In the genomic region with DNA sequence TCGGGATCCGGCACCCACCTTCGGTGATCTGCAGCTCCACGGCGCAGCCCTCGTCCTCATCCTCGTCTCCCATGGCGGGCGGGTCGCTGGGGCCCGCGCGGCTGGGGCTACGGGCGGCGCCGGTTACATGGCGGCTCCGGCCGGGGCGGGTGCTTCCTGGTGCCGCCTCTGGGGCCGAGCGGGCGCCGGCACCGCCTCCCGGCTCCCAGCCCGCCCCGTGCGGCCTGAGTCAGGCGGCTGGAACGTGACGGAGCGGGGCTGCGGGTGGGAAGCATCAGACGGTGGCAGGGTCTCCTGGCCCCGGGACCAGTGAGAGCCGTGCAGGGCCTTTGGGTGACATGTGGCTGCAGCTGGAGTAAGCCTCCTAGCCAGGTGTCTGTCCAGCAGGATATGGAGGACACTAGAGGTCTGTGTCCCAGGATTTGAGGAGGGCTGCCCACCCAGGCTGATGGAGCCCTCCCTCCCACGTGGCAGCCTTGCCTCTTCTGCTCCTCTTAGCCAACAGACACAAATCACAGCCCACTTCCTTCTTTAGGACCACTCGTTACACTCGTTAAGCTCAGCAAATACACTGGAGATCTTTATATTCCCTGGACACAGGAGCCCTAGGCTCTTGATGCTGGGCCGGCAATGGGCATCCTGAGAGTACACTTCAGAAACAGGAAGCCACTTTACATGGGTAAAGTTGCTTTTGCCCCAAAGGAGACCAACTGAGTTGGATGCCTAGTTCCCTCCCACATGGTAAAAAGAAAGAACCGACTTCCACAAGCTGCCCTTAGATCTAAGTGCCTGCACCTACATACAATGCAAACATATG, we compare ENCODE assay signal across 8 mouse cellular contexts. TPM values are rescaled to one million over a fixed set of nuclear protein-coding genes. Genes with fewer than 3 reads are reported as not detected.
DNase-seq lines count a peak whose midpoint lies in the region; ATAC-seq and TF ChIP-seq lines count a peak whose summit lies in the region.

A gene (minus strand): TSS at position 162 of the 817 bp plus-strand sequence.

- peak within 1 kb of the TSS; percentile 80 for H3K4me3 ChIP-seq in bone marrow macrophage, adult 2 months (ENCODE audit: insufficient read depth, low read length)
- peak within 1 kb of the TSS; percentile 77 for H3K4me3 ChIP-seq in forebrain, embryonic 10.5 days
- peak within 1 kb of the TSS; percentile 82 for H3K4me3 ChIP-seq in heart, embryonic 16.5 days (ENCODE audit: low read length)
- peak within 1 kb of the TSS; percentile 68 for H3K4me3 ChIP-seq in liver, embryonic 13.5 days (replicated peaks)
- peak within 1 kb of the TSS; percentile 81 for H3K4me3 ChIP-seq in myocyte
- peak within 1 kb of the TSS; percentile 83 for H3K4me3 ChIP-seq in stomach, embryonic 15.5 days (replicated peaks)

- peak; percentile 88 for ATAC-seq in heart, embryonic 16.5 days (replicated peaks; ENCODE audit: extremely low read depth, insufficient read depth, low FRiP score)
- ATAC-seq in liver, embryonic 13.5 days (ENCODE audit: low read depth): peak; percentile 85
- peak; percentile 85 for ATAC-seq in stomach, embryonic 15.5 days (ENCODE audit: insufficient read depth, low FRiP score, low read depth)

- H3K4me2 ChIP-seq in heart, embryonic 16.5 days (ENCODE audit: low read depth, low read length): peak within 1 kb of the TSS; percentile 83
- H3K4me2 ChIP-seq in liver, embryonic 13.5 days: peak within 1 kb of the TSS; percentile 95
- H3K4me2 ChIP-seq in myocyte (ENCODE audit: low read depth): peak within 1 kb of the TSS; percentile 89
- peak within 1 kb of the TSS; percentile 93 for H3K4me2 ChIP-seq in stomach, embryonic 15.5 days

- H3K27ac ChIP-seq in bone marrow macrophage, adult 2 months (ENCODE audit: insufficient read depth, low read depth, low read length): peak within 1 kb of the TSS; percentile 63
- H3K27ac ChIP-seq in forebrain, embryonic 10.5 days: peak within 1 kb of the TSS; percentile 81
- 0 out of 2 replicates have a peak within 1 kb of the TSS, but pooled peaks have one; percentile 7 for H3K27ac ChIP-seq in heart, embryonic 16.5 days (ENCODE audit: low read length)
- H3K27ac ChIP-seq in liver, embryonic 13.5 days: no peak within 1 kb of the TSS
- peak within 1 kb of the TSS; percentile 74 for H3K27ac ChIP-seq in stomach, embryonic 15.5 days

- TF ChIP-seq POLR2A in bone marrow macrophage, adult 2 months (IDR thresholded peaks at IDR 0.05; ENCODE audit: borderline replicate concordance, low read depth, low read length): no peak
- peak; percentile 84 for TF ChIP-seq POLR2A in myocyte (IDR thresholded peaks at IDR 0.05; ENCODE audit: insufficient read length, low read depth)

- WGBS in forebrain, embryonic 10.5 days: 3% methylated on average over 44 of the region's 44 CpGs
- WGBS in heart, embryonic 16.5 days: 2% methylated on average over 44 of the region's 44 CpGs
- WGBS in liver, embryonic 13.5 days (ENCODE audit: insufficient replicate concordance): 2% methylated on average over 44 of the region's 44 CpGs
- WGBS in stomach, embryonic 15.5 days: 1% methylated on average over 31 of the region's 44 CpGs

- H3K36me3 ChIP-seq in forebrain, embryonic 10.5 days (replicated peaks): no peaks in the 10 kb centered on the region
- peaks cover 23% of the 10 kb centered on the region; the same call in 1 of the 2 replicates for H3K36me3 ChIP-seq in heart, embryonic 16.5 days (ENCODE audit: control insufficient read depth, insufficient read depth)
- 0 out of 2 replicates have a peak, but pooled peaks cover 8% of the 10 kb centered on the region for H3K36me3 ChIP-seq in liver, embryonic 13.5 days
- peaks cover 8% of the 10 kb centered on the region for H3K36me3 ChIP-seq in myocyte (ENCODE audit: control insufficient read depth, insufficient read depth)
- peaks cover 17% of the 10 kb centered on the region for H3K36me3 ChIP-seq in stomach, embryonic 15.5 days

- H3ac ChIP-seq in myocyte (ENCODE audit: control insufficient read depth, insufficient read length): peak within 1 kb of the TSS; percentile 23

- H3K9ac ChIP-seq in heart, embryonic 16.5 days (ENCODE audit: low read length): peak within 1 kb of the TSS; percentile 89
- peak within 1 kb of the TSS; percentile 76 for H3K9ac ChIP-seq in liver, embryonic 13.5 days
- H3K9ac ChIP-seq in stomach, embryonic 15.5 days: peak within 1 kb of the TSS; percentile 85

- peak; percentile 71 for DNase-seq in CD4-positive, CD25-positive, alpha-beta regulatory T cell, adult 2 months (ENCODE audit: low read depth, low spot score)
- DNase-seq in forebrain, embryonic 10.5 days (ENCODE audit: extremely low spot score, low spot score): peak; percentile 45
- DNase-seq in kidney, postnatal 14 days: peak; percentile 86
- peak; percentile 30 for DNase-seq in liver, embryonic 13.5 days

- peaks cover 9% of the 10 kb centered on the region for H3K79me2 ChIP-seq in myocyte (ENCODE audit: control insufficient read depth, insufficient read depth)

- peaks cover 9% of the 10 kb centered on the region for H3K4me1 ChIP-seq in bone marrow macrophage, adult 2 months (ENCODE audit: control insufficient read depth, insufficient read depth, low read length)
- peaks cover 22% of the 10 kb centered on the region for H3K4me1 ChIP-seq in forebrain, embryonic 10.5 days
- H3K4me1 ChIP-seq in heart, embryonic 16.5 days (ENCODE audit: control insufficient read depth, insufficient read depth, low read length): peaks cover 6% of the 10 kb centered on the region
- H3K4me1 ChIP-seq in liver, embryonic 13.5 days (replicated peaks): peaks cover 24% of the 10 kb centered on the region
- peaks cover 15% of the 10 kb centered on the region for H3K4me1 ChIP-seq in stomach, embryonic 15.5 days

- no peaks in the 10 kb centered on the region for H3K9me3 ChIP-seq in forebrain, embryonic 10.5 days
- peaks cover 3% of the 10 kb centered on the region; the same call in 1 of the 2 replicates for H3K9me3 ChIP-seq in heart, embryonic 16.5 days (replicated peaks; ENCODE audit: control insufficient read depth, low read length)
- no peaks in the 10 kb centered on the region for H3K9me3 ChIP-seq in liver, embryonic 13.5 days (replicated peaks)
- H3K9me3 ChIP-seq in stomach, embryonic 15.5 days: no peaks in the 10 kb centered on the region

- H3K27me3 ChIP-seq in forebrain, embryonic 10.5 days (ENCODE audit: poor library complexity, severe bottlenecking): peaks cover 100% of the 10 kb centered on the region
- peaks cover 15% of the 10 kb centered on the region for H3K27me3 ChIP-seq in heart, embryonic 16.5 days (ENCODE audit: control insufficient read depth, insufficient read depth, low read length)
- H3K27me3 ChIP-seq in liver, embryonic 13.5 days: peaks cover 54% of the 10 kb centered on the region
- no peaks in the 10 kb centered on the region for H3K27me3 ChIP-seq in myocyte (ENCODE audit: control insufficient read depth, insufficient read depth, insufficient read length)
- no peaks in the 10 kb centered on the region for H3K27me3 ChIP-seq in stomach, embryonic 15.5 days (replicated peaks)

- no peak for TF ChIP-seq CTCF in bone marrow macrophage, adult 2 months (IDR thresholded peaks at IDR 0.05; ENCODE audit: low read depth, low read length)

TF ChIP-seq in myocyte, 11 proteins besides CTCF, POLR2A, EP300 and RAD21:
- TF ChIP-seq POLR2AphosphoS2 (IDR thresholded peaks at IDR 0.05; ENCODE audit: insufficient read length, low read depth) (peak; percentile 83), TCF12 (IDR thresholded peaks at IDR 0.05; ENCODE audit: insufficient read depth, poor library complexity, severe bottlenecking) (no peak)

RNA-seq across cellular contexts. Expression of the gene that starts here (rescaled TPM):
- 17.9 and 20.5 TPM in 2 replicates for polyA plus RNA-seq in bone marrow macrophage, adult 2 months (2012; ENCODE audit: insufficient read depth, insufficient read length, missing spikeins)
- polyA plus RNA-seq in forebrain, embryonic 10.5 days (2016; fragmentation: Nextera tagmentation; extraction: Ambion mirVana): 4.9 and 5.4 TPM in 2 replicates
- polyA plus RNA-seq in heart, embryonic 16.5 days (2015; fragmentation: Nextera tagmentation; extraction: Ambion mirVana): 20.0 and 20.5 TPM in 2 replicates
- polyA plus RNA-seq in liver, embryonic 13.5 days (2015; fragmentation: Nextera tagmentation; extraction: Ambion mirVana): 6.1 and 6.8 TPM in 2 replicates
- 47.6 TPM for polyA plus RNA-seq in myocyte (2012; fragmentation: generic; extraction: Trizol)
- 28.1 and 30.1 TPM in 2 replicates for polyA plus RNA-seq in stomach, embryonic 15.5 days (2015; fragmentation: Nextera tagmentation; extraction: Ambion mirVana)

Comparison
In these comparisons a context has a peak if more than half of its experiments do, and no peak if none do; other contexts are left out.
1. DNase-seq: peak in every context shown above with its lines; median percentile 86 in kidney, postnatal 14 days; 71 in CD4-positive, CD25-positive, alpha-beta regulatory T cell, adult 2 months; 45 in forebrain, embryonic 10.5 days; 30 in liver, embryonic 13.5 days.